Mouse (Mus musculus) brown adipose tissue, adult 24 weeks (tissue): Measurements from ENCODE around the gene Gm20388. TPM values are rescaled to one million over a fixed set of nuclear protein-coding genes. Genes with fewer than 3 reads are reported as not detected.

ENCODE experiments used
- H3K27ac ChIP-seq: fragments of 200-500 bp; replicated peaks from 2 replicates; pipeline ENCODE4 v1.5.1; 2012; ENCODE audit warnings: low read depth, mild to moderate bottlenecking, low read length
- H3K4me1 ChIP-seq: fragments of 200-500 bp; 2 replicates; pipeline ENCODE4 v1.6.1; 2012; ENCODE audit warnings: low read length, mixed read lengths; ENCODE audit not compliant: control insufficient read depth, insufficient read depth, insufficient read length
- H3K4me3 ChIP-seq: fragments of 200-500 bp; 2 replicates; pipeline ENCODE4 v1.5.1; 2012; ENCODE audit warnings: low read depth, mild to moderate bottlenecking, low read length, moderate library complexity; ENCODE audit not compliant: insufficient read depth
- polyA plus RNA-seq: library from polyadenylated mRNA; stranded (reverse); fragments of >200 nt; gene quantifications from 2 replicates; pipeline ENCODE4 v1.2.4, GENCODE M21; 2012; ENCODE audit not compliant: missing spikeins, insufficient read depth, insufficient read length

Gm20388 gene
- polyA plus RNA-seq, 1 experiment: 44.7 TPM

DNA sequence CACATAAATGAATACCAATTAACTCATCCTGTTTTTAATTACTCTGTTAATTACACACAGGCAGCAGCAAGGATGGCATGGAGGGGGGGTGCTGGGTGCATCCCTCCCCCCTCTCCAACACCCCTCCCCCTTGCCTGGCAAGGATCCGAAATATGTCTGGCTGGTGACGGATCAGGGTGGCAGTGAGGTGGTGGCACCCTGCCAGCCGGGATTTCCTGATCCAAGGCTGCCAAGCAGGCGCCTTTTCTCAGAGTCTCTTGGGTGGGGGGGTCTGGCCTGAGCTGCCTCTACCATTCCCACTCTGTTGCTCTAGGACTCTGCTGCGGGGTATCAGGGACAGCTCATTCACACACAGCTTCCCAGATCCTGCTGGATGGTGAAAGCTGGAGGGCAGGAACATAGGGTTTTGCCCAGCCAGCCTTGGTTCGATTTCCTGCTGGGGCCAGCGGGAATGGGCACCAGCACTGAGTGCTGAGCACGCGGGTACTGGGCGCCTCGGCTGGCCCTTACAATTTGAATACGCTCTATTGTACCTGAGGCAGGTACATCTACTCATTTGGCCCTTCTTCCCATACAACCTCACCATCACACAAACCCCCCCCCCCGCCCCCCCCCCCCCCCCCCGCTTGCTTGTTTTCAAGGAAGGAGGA is 2755.2 kb downstream of the Gm20388 start:
- peaks cover 67% of the 10 kb centered on the region for H3K4me1 ChIP-seq
- H3K4me3 ChIP-seq: peak overlapping the region; percentile 3; the same call in 1 of the 2 replicates
- peak overlapping the region; percentile 66 for H3K27ac ChIP-seq

- Histone ChIP-seq H3K27ac (peak overlapping the region; percentile 55), H3K4me3 (peak overlapping the region; percentile 10), H3K4me1 (peaks cover 62% of the 10 kb centered on the region)
These were observed 2755.7 kb downstream of the Gm20388 start for GRCm38 (mm10) chr8:122666338-122666764.

DNA sequence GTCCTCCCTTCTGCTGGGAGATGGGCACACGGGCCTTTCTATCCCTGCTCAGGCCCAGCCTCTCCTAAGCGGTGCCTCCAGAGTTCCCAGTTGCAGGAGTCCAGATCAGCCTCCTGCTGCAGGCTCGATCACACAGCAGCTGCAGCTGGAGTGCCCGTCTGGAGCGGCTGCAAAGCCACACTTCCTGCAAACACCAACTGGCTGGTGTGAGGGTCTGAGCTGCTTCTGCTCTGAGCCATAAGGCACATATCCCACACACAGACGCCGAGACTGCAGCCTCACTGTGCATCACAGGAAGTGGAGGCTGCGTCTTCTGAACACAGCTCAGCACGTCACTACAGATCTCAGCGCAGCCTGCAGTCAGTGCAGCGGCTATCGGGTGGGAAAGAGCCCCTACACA is 2756.2 kb downstream of the Gm20388 start:
- Histone ChIP-seq H3K4me3 (peak overlapping the region; percentile 10; the same call in 1 of the 2 replicates), H3K27ac (peak overlapping the region; percentile 55), H3K4me1 (peaks cover 61% of the 10 kb centered on the region)

GRCm38 (mm10) chr8:122667854-122668253 is 2757.2 kb downstream of the Gm20388 start:
- H3K27ac ChIP-seq: no peak overlapping the region
- H3K4me1 ChIP-seq: peaks cover 53% of the 10 kb centered on the region
- no peak overlapping the region for H3K4me3 ChIP-seq

DNA sequence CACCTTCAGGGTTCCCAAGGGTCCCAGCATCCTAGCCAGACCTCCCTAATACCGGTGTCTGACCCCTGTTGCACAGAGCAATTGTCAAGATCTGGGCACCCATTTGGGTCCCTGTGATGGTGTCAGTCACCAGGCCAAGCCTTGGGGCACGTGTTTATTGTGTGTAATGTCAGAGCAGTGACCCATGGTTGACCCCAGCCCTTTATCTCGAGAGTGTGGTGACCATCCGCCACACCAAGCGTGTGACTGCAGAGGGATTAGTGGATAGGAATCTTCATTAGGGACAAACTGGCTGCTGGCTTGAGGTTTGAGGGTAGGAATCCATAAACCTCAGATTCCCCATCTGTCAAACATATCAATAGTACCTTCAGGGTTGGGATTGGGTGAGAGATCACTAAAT is 2758.7 kb downstream of the Gm20388 start:
- Histone ChIP-seq H3K27ac (no peak overlapping the region), H3K4me1 (peaks cover 44% of the 10 kb centered on the region), H3K4me3 (no peak overlapping the region)

- H3K27ac ChIP-seq: no peak overlapping the region
- no peak overlapping the region for H3K4me3 ChIP-seq
- peaks cover 47% of the 10 kb centered on the region for H3K4me1 ChIP-seq
These were observed 2759.4 kb downstream of the Gm20388 start for GRCm38 (mm10) chr8:122670001-122670400.

- Histone ChIP-seq H3K4me1 (peaks cover 50% of the 10 kb centered on the region), H3K4me3 (no peak overlapping the region), H3K27ac (no peak overlapping the region)
These were observed 2760.1 kb downstream of the Gm20388 start for GRCm38 (mm10) chr8:122670718-122671117.

DNA sequence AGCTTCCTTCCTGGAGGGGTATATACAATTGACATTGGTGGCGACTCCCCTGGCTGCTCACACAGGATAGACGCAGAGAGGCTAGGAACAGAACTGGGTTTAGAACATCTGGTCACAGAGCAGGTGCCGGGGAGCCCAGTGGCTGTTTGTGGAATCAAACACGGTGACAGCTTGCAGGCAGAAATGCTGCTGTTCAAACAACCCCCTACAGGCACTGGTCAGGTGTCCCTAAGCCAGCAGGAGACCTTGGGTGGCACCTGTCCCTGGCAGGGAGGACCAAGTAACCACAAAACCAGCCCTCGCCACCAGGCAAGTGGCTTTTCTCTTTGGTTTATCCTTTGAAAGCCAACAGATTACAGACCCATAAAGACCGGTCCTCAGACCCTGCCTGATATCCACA is 2761.3 kb downstream of the Gm20388 start:
- H3K4me1 ChIP-seq: peaks cover 41% of the 10 kb centered on the region
- no peak overlapping the region for H3K27ac ChIP-seq
- no peak overlapping the region for H3K4me3 ChIP-seq

DNA sequence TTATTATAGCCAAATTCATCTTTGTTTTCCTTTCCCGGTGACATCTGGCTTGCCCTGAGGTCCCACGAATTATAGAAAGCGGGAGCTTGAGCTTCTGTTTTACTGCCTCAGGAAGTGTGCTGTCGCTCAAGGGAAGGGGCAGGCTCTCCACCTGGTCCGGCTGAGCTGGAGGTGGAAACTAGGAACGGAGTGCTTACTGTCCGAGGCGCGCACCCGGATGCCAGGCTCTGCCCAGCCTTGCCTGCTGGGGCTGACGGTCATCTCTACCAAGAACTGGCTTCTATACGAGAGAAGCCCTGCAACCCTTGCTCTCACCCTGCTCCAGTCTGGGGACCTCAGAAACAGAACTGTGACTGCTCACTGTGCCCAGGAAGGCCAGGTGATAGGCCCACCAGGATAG is 2763.3 kb downstream of the Gm20388 start:
- Histone ChIP-seq H3K27ac (no peak overlapping the region), H3K4me1 (peaks cover 25% of the 10 kb centered on the region), H3K4me3 (no peak overlapping the region)

DNA sequence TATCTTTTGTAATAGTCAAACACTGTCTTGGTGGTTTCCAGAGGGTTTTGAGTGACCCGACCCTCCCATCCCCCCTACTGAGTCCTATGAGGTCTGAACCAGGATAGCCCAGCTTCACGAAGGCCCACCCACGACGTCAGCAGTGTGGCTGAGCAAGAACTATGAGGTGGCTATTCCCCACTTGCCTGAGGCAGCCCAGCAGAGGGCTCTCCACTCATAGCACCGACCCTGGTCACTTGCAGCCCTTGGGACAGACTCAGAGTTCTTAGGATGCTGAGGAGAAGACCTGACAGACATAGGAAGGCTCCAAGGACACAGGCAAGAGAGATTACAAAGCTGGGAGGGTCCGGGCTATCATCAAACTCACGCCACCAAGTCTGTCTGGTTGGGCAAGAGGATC is 2764.4 kb downstream of the Gm20388 start:
- H3K4me3 ChIP-seq: peak overlapping the region; percentile 87; the same call in 1 of the 2 replicates
- H3K27ac ChIP-seq: no peak overlapping the region
- peaks cover 22% of the 10 kb centered on the region for H3K4me1 ChIP-seq

DNA sequence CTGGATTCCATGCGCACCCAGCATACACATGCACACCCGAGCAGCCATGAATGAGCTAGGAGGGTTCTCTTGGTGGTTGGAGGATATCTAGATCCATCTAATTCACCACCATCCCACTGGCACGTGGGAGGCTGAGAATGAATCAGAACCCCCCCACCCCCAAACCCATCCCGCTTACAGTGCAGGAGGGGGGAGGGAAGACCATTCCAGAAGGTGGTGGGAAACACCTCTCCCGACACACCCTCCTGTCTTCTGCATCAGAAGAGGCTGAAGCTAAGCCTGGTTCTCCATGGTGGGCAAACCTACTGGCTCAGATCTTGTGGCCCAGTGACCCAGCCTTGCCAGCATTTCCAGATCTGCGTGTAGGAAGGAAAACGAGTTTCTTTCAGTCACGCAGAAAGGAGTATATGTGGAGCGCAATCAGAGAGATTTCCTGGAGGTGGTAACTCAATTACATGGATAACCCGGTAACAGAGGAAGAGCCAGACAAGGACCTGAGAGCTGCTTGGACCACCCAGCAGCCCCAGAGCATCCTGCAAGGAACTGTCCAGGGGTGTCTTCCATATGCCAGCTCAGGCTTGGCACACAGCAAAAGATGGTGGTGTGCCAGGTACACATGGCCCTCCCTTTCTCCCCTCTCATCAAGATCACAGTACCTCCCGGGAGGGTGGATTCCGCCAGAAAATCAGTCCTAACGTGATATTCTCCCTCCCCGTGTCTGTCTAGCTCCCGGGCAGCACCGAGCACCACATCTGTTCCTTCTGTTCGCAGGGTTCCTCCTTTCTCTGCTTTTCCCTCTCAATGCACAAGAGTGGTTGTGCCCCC is 2765.2 kb downstream of the Gm20388 start:
- Histone ChIP-seq H3K27ac (peak overlapping the region; percentile 82), H3K4me1 (peaks cover 22% of the 10 kb centered on the region), H3K4me3 (peak overlapping the region; percentile 87)

DNA sequence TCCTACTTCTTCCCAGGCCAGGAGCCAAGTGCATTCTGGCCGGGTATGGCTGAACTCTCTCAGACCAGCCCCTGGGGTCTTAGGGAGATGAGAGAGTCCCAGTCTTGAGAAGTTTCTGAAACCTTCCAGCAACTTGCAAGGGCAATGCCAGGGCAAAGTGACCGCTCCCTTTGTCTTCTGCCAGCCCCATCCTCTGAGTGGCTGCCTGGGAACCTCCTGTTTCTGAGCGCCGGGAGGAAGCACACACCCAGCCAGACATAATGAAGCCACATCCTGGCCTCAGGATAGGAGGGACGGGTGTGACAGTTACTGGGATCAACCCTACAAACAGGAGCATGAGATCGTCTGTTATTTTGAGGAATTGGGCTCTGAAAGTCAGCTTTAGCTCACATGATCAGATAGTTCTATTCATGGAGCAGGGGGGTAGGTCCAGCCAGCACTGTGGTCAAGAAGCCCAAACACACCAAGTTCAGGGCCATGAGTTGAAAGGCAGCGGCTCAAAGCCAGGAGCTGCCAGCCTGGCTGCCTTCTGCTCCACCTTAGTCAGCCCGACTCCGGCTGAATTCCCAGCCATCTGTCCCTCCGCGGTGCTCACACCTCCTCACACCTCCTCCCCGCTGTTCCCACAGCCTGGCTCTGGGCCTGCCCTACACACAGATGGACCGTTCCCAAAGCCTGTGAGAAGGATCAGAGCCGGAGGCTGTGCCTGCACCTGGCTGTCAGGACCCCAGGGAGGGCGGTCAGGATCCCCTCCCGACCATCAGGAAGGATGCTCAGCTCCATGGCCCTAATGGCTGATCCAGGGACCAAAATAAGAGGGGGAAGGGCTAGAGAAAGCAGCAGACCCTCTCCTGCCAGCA is 2766.2 kb downstream of the Gm20388 start:
- peak overlapping the region; percentile 87 for H3K4me3 ChIP-seq
- peaks cover 19% of the 10 kb centered on the region for H3K4me1 ChIP-seq
- peak overlapping the region; percentile 85 for H3K27ac ChIP-seq

GRCm38 (mm10) chr8:122677481-122678021 is 2766.9 kb downstream of the Gm20388 start:
- H3K4me1 ChIP-seq: peaks cover 18% of the 10 kb centered on the region
- H3K4me3 ChIP-seq: peak overlapping the region; percentile 87
- H3K27ac ChIP-seq: peak overlapping the region; percentile 85

DNA sequence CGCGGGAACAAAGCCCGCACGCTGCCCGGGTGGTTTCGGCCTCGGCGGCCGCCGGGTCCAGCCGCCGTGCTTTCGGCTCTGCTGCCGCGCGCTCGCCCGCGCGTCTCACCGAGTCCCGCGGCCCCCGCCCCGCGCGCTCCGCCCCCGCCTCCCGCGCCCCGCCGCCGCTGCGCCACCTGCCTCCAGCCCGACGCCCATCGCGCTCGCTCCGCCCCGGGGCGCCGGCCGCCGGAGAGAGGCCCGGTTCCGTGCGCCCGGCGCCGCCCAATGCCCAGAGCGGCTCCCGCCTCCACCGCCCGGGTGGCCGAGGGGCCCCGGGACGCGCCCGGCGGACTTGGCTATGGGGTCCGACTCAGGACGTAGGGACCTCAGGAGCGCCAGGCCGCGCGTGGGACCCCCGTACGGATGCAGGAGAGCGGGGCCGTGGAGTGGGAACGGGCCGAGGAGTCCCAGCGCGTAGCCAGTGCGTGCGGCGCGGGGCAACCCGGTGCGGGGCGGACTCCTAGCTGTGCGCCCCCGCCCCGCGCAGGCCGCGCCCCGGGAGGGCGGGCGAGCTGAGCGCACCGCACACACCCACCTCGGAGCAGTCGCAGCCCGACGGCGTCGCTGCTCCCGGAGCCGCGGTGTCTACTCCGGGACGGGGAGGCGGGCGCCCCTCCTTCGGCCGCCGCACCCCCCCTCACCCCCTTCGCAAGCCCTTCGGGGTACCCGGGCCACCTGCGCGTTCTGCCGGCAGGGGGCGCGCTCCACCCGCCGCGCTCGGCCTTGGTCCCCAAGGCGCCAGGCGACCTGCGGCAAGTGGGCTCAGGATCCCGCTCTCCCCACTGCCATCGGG is 2767.6 kb downstream of the Gm20388 start:
- H3K4me1 ChIP-seq: peaks cover 18% of the 10 kb centered on the region
- H3K27ac ChIP-seq: peak overlapping the region; percentile 92
- peak overlapping the region; percentile 87 for H3K4me3 ChIP-seq
